Mouse (Mus musculus) olfactory bulb, adult 2 months (tissue): Measurements from ENCODE around the gene Hist1h3f.

Experiments used
- CTCF ChIP-seq: fragments of 200-500 bp; IDR thresholded peaks from 2 replicates; pipeline ENCODE4 v1.5.1; 2012; ENCODE audit warnings: low read depth, mild to moderate bottlenecking, low read length, moderate library complexity; ENCODE audit not compliant: insufficient read depth
- POLR2A ChIP-seq: fragments of 200-500 bp; IDR thresholded peaks from 2 replicates; pipeline ENCODE4 v1.6.1; 2012; ENCODE audit warnings: mild to moderate bottlenecking, low read depth, low read length, moderate library complexity; ENCODE audit not compliant: insufficient read depth

- no peak for TF ChIP-seq POLR2A
- TF ChIP-seq CTCF = no peak
These were observed 13.5 kb upstream of the Hist1h3f start for GRCm38 (mm10) chr13:23530181-23530900.
